Mouse (Mus musculus) heart, embryonic 16.5 days (tissue): ENCODE measurements at regions not wholly inside any gene's neighbourhood (a gene's known extent, or its start where the extent isn't known, plus 50 kb on each side); places are given as distances from the start of the nearest gene placed in this dataset.

Experiments
- ATAC-seq: fragments of 200-750 bp; cut with Nextera tagmentation; replicated peaks from 2 replicates; pipeline ENCODE4 v1.8.0; 2017; ENCODE audit warnings: moderate number of reproducible peaks; ENCODE audit not compliant: insufficient read depth, low FRiP score; ENCODE audit errors: extremely low read depth
- H3K27ac ChIP-seq: fragments of 300-500 bp; sonication (generic); 2 replicates; pipeline ENCODE4 v1.5.1; 2014; ENCODE audit warnings: mild to moderate bottlenecking, low read length, control low read depth, moderate library complexity
- H3K27me3 ChIP-seq: fragments of 300-500 bp; sonication (generic); 2 replicates; pipeline ENCODE4 v1.6.1; 2014; ENCODE audit warnings: low read length, mixed read lengths; ENCODE audit not compliant: control insufficient read depth, insufficient read depth
- H3K36me3 ChIP-seq: fragments of 300-500 bp; sonication (generic); 2 replicates; pipeline ENCODE4 v1.6.1; 2014; ENCODE audit not compliant: control insufficient read depth, insufficient read depth
- H3K4me1 ChIP-seq: fragments of 300-500 bp; sonication (generic); 2 replicates; pipeline ENCODE4 v1.6.1; 2014; ENCODE audit warnings: low read length, mixed read lengths; ENCODE audit not compliant: control insufficient read depth, insufficient read depth
- H3K4me2 ChIP-seq: fragments of 300-500 bp; sonication (generic); 2 replicates; pipeline ENCODE4 v1.6.1; 2014; ENCODE audit warnings: low read depth, mild to moderate bottlenecking, control low read depth, low read length
- H3K4me3 ChIP-seq: fragments of 300-500 bp; sonication (generic); 2 replicates; pipeline ENCODE4 v1.5.1; 2014; ENCODE audit warnings: mild to moderate bottlenecking, control low read depth, low read length
- H3K9ac ChIP-seq: fragments of 300-500 bp; sonication (generic); 2 replicates; pipeline ENCODE4 v1.6.1; 2014; ENCODE audit warnings: low read length, control low read depth
- H3K9me3 ChIP-seq: fragments of 300-500 bp; sonication (generic); replicated peaks from 2 replicates; pipeline ENCODE4 v1.6.1; 2016; ENCODE audit warnings: low read length; ENCODE audit not compliant: control insufficient read depth
- WGBS: fragments of 180-500 bp; shearing (Covaris S2); extraction: QIAGEN DNeasy Blood & Tissue Kit; methylation state at CpG from one replicate; pipeline ENCODE4 v1.1.7; 2014; 5-methylcytosine and 5-hydroxymethylcytosine counted together

GRCm38 (mm10) chr16:73473502-73473901, 938.1 kb downstream of the Robo2 start:
- WGBS: 72% methylated on average over 2 of the region's 2 CpGs
- no peak for ATAC-seq
- no peaks in the 10 kb centered on the region for H3K9me3 ChIP-seq
- no peak overlapping the region for H3K4me2 ChIP-seq
- H3K27me3 ChIP-seq: no peaks in the 10 kb centered on the region
- H3K27ac ChIP-seq: no peak overlapping the region
- H3K36me3 ChIP-seq: no peaks in the 10 kb centered on the region
- H3K4me3 ChIP-seq: no peak overlapping the region
- H3K4me1 ChIP-seq: no peaks in the 10 kb centered on the region
- H3K9ac ChIP-seq: no peak overlapping the region

- Histone ChIP-seq H3K27me3 (no peaks in the 10 kb centered on the region), H3K9me3 (no peaks in the 10 kb centered on the region), H3K9ac (no peak overlapping the region), H3K27ac (no peak overlapping the region), H3K36me3 (no peaks in the 10 kb centered on the region), H3K4me3 (no peak overlapping the region), H3K4me1 (no peaks in the 10 kb centered on the region), H3K4me2 (no peak overlapping the region)
- ATAC-seq: no peak
- 50% methylated on average over 5 of the region's 5 CpGs for WGBS
Observed at GRCm38 (mm10) chr16:73471547-73471946, 940.1 kb downstream of the Robo2 start.

GRCm38 (mm10) chr16:73470535-73470934, 941.1 kb downstream of the Robo2 start:
- 62% methylated on average over 4 of the region's 4 CpGs for WGBS
- Histone ChIP-seq H3K9me3 (no peaks in the 10 kb centered on the region), H3K27me3 (no peaks in the 10 kb centered on the region)

GRCm38 (mm10) chr16:73466296-73466695, 945.3 kb downstream of the Robo2 start:
- Histone ChIP-seq H3K4me1 (no peaks in the 10 kb centered on the region), H3K9ac (no peak overlapping the region), H3K9me3 (no peaks in the 10 kb centered on the region), H3K4me3 (no peak overlapping the region), H3K27me3 (no peaks in the 10 kb centered on the region), H3K27ac (no peak overlapping the region), H3K4me2 (no peak overlapping the region), H3K36me3 (no peaks in the 10 kb centered on the region)
- WGBS: 77% methylated on average over 6 of the region's 6 CpGs
- ATAC-seq: no peak

More at GRCm38 (mm10) chr16:73470535-73470934, 941.1 kb downstream of the Robo2 start:
- Histone ChIP-seq H3K36me3 (no peaks in the 10 kb centered on the region), H3K4me3 (no peak overlapping the region), H3K9ac (no peak overlapping the region), H3K4me1 (no peaks in the 10 kb centered on the region), H3K4me2 (no peak overlapping the region), H3K27ac (no peak overlapping the region)
- ATAC-seq: no peak

- WGBS: 88% methylated on average over 4 of the region's 4 CpGs
Observed at GRCm38 (mm10) chr16:73462516-73462915, 949.1 kb downstream of the Robo2 start.

GRCm38 (mm10) chr16:73450634-73451245, 960.9 kb downstream of the Robo2 start:
- Histone ChIP-seq H3K4me1 (no peaks in the 10 kb centered on the region), H3K4me2 (no peak overlapping the region), H3K27ac (no peak overlapping the region), H3K4me3 (no peak overlapping the region), H3K9ac (no peak overlapping the region), H3K27me3 (no peaks in the 10 kb centered on the region), H3K36me3 (no peaks in the 10 kb centered on the region), H3K9me3 (no peaks in the 10 kb centered on the region)
- no peak for ATAC-seq
- WGBS: 93% methylated on average over 3 of the region's 3 CpGs

More at GRCm38 (mm10) chr16:73462516-73462915, 949.1 kb downstream of the Robo2 start:
- no peaks in the 10 kb centered on the region for H3K4me1 ChIP-seq
- H3K36me3 ChIP-seq: no peaks in the 10 kb centered on the region
- no peaks in the 10 kb centered on the region for H3K27me3 ChIP-seq
- H3K27ac ChIP-seq: no peak overlapping the region
- no peak overlapping the region for H3K9ac ChIP-seq
- H3K4me2 ChIP-seq: no peak overlapping the region
- no peaks in the 10 kb centered on the region for H3K9me3 ChIP-seq
- ATAC-seq: no peak
- H3K4me3 ChIP-seq: no peak overlapping the region

GRCm38 (mm10) chr16:73449836-73450235, 961.8 kb downstream of the Robo2 start:
- H3K4me2 ChIP-seq: no peak overlapping the region
- H3K36me3 ChIP-seq: no peaks in the 10 kb centered on the region
- WGBS: 88% methylated on average over 7 of the region's 7 CpGs
- no peak for ATAC-seq
- H3K27ac ChIP-seq: no peak overlapping the region
- no peaks in the 10 kb centered on the region for H3K27me3 ChIP-seq
- H3K9ac ChIP-seq: no peak overlapping the region
- no peaks in the 10 kb centered on the region for H3K4me1 ChIP-seq
- H3K4me3 ChIP-seq: no peak overlapping the region
- H3K9me3 ChIP-seq: no peaks in the 10 kb centered on the region

- H3K4me3 ChIP-seq: no peak overlapping the region
- no peaks in the 10 kb centered on the region for H3K4me1 ChIP-seq
- no peak overlapping the region for H3K27ac ChIP-seq
- WGBS: 84% methylated on average over 3 of the region's 3 CpGs
- no peak overlapping the region for H3K4me2 ChIP-seq
- ATAC-seq: no peak
- H3K27me3 ChIP-seq: no peaks in the 10 kb centered on the region
- no peak overlapping the region for H3K9ac ChIP-seq
- H3K36me3 ChIP-seq: no peaks in the 10 kb centered on the region
- no peaks in the 10 kb centered on the region for H3K9me3 ChIP-seq
Observed at GRCm38 (mm10) chr16:73435726-73436125, 975.9 kb downstream of the Robo2 start.

- 69% methylated on average over 5 of the region's 5 CpGs for WGBS
- H3K27ac ChIP-seq: no peak overlapping the region
- H3K27me3 ChIP-seq: no peaks in the 10 kb centered on the region
- H3K4me1 ChIP-seq: no peaks in the 10 kb centered on the region
- no peaks in the 10 kb centered on the region for H3K36me3 ChIP-seq
- no peak for ATAC-seq
- H3K4me3 ChIP-seq: no peak overlapping the region
- H3K9ac ChIP-seq: no peak overlapping the region
- no peak overlapping the region for H3K4me2 ChIP-seq
- H3K9me3 ChIP-seq: no peaks in the 10 kb centered on the region
Observed at GRCm38 (mm10) chr16:73424851-73425250, 986.8 kb downstream of the Robo2 start.
